Mouse (Mus musculus): ENCODE measurements around the gene Itm2c.
A peak's percentile ranks its signal among the peaks of the same experiment; 100 is the strongest.

Itm2c gene

DNA sequence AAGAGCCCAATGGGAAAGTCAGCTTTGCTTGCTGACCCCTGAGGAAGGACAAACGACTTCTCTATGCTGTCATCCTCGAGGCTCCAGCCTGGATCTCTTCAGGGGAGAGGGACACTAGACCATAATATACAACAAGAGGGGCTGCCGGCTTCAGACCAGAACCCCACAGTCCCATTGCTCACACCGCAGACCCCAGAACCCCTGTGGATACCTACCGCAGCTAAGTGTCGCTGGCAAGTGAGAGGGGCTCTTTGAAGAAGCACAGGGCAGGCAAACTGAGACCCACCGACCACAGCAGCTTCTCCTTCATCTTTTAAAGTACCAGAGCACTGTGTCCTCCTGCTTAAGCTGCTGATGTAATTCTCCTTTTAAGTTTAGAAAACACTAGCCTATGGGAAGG, 40.5 kb downstream of the Itm2c start:
- DNase-seq (ENCODE audit: low spot score in 2 of 2) = peak in 1 of 2 experiments; percentile 52

DNA sequence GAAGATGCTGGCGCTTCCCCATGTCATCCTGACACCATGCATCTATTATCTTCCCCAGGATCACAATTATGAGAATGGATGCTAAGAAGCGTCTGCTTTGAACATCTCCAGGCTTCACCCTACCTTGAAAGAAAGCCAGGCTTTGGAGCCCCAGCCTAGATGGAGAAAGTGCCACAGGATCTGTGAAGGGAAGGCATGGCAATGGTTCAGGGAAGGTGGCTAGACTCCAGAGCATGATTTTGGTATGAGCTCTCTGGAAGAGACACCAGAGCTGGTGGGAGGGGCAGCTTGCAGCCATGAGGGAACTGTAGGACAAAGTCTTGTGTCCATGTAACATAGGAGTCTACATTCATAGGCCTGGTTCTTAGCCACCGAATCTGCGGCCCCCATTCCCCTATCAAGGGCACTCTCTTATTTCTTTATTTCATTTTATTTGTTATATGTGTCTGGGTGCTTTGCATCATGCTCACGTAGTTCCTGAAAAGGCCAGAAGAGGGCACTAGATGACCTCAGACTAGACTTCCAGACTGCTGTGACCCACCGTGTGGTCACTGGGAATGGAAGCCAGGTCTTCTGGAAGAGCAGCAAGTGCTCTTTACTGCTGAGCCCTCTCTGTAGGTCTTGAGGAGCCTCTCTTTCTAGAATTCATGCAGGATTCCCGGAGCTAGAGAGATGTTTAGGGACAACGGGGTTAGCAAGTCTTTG, 41.2 kb downstream of the Itm2c start:
- DNase-seq (ENCODE audit: low spot score in 2 of 2) = peak; percentile 31 to 74

DNA sequence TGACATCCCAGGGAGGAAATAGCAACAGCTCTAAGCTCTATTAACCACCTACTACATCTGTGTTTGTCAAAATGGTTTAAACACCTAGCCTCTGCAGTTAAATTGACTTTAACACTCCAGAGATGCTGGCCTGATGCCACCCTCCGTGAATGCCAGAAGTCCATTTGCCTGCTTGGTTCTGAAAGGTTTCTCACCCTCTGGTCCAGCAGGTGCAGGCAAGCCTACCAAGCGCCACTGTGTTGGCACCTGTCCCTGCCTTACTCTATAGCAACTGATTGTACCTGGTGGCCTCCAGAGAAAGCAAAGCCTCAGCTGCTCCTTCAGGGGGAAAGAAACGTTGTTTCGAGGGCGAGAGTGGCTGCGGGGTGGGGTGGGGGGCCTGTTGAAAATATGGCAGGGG, 42.2 kb downstream of the Itm2c start:
- peak in 1 of 2 experiments; percentile 48 for DNase-seq (ENCODE audit: low spot score in 2 of 2)

DNA sequence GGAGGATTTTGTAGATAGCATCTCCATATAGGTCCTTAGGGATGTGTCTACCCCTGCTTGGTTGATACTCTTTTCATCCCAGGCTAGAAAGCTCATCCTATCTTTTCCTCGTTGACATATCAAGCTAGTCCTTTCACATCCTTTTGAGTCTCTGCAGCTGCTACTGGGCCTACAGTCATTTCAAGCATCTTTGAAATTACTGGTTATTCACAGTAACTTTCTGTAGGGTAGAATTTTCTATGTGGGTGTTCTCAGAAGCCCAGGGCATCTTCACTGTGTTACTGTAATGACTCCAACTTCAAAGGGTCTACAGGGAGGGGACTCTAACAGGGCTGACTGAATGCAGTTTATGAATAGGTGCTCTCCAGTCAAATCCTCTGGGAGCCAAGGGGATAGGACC, 43.2 kb downstream of the Itm2c start:
- no peak for DNase-seq (ENCODE audit: low spot score in 2 of 2)

DNA sequence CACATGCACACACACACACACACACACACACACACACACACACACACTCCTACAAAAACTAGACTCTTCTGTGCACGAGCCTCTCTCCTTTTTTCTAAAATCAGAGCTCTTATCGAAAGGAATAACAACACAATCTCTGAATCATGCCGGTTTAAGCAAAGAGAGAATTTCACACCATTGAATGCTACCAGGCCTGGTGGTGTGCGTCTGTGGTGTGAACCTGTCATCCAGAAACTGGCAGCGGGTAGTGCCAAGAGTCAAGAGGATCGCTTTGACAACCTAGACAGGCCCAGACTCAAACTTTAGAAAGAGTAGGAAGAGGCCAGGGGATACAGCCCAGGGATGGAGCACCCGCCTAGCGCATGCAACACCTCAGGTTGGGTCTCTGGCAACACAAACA, 48.2 kb downstream of the Itm2c start:
- DNase-seq (ENCODE audit: low spot score in 2 of 2) = no peak

DNA sequence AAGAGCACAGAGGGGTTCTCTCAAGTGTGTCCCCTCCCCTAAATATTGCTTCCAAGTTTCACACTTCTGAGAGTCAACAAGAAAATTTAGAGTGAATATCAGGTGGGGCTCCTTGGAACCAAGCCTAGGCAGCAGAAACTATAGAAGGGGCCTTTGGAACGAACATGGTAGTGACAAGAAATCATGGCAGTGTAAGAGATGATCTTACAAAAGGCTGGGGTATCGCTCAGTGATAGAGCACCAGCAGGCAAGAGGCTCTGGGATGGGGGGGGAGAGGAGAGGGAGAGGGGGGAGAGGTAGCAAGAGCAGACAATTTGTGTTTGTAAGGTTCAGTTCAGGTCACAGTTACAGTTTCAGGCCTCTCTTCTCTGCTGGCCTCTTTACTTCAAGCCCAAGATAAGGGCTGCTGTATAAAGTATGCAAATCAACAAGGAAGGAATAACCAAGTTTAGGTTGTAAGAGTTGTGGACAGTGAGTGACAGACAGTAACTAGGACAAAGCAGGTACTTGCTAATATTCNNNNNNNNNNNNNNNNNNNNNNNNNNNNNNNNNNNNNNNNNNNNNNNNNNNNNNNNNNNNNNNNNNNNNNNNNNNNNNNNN, 55.1 kb downstream of the Itm2c start:
- no peak for DNase-seq (ENCODE audit: low spot score in 2 of 2)

DNA sequence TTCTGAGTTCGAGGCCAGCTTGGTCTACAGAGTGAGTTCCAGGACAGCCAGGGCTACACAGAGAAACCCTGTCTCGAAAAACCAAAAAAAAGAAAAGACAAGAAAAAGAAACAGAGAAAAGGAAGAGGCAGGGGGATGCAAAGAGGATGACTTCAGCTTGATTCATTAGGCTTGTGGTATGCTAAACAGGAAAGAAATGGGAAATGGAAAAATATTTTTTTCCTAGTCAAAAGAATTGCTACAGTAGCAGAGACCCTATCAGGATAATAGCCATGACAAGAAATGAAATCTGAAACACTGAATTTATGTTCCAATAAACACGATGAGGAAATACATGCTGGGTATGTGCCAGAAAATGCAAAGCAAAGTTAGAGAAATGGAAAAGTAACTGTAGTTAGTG, 61.1 kb downstream of the Itm2c start:
- DNase-seq (ENCODE audit: low spot score in 2 of 2) = no peak

DNA sequence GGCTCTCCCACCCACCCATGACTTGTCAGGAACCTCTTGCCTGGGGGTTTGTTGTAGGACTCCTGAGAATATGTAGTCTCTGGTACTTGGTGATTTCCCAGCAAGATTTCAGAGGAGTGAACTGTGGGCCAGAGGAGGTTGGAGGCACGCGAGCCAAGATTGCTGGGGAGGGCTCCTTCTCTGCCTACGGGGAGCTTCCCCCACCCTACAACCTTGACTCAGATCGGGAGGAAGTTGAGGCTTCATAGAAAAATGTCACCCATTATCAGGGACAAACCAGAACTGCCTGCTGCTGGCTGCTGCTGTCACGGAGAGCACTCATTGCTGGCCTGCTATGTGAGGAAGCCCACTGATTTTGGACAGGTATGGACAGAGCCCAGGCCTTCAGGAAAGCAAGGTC, 63.2 kb downstream of the Itm2c start:
- no peak for DNase-seq (ENCODE audit: low spot score in 2 of 2)

DNA sequence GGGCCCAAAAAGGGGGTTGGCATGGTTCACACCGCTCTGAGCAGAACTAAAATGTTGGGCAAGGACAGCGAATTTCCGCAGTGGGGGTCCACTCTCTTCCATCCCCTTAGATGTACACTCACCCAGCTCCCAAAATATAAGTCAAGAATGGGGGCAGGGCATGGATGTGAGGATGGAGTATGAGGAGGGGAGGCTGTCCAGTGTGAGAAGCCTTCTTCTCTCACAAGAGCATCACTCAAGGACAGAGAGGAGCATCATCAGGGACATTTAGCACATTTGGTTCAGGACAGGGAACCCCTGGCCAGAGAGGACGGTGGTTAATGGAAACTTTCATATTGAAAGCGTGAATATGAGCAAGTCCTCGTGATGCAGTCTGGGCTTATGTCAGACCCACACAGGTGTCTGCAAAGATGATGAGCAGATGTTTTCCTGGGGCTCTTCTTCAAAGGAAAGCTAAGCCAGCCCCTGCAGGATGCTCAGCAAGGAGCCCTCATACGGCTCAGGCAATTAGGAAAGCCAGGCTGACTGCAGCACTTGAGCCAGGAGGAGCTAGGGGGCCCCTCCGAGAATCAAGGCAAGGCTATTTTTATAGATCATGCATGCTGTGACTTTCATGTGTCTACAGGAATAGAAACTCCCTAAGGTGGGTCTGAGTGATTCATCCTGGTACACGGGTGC, 64.0 kb downstream of the Itm2c start:
- no peak for DNase-seq (ENCODE audit: low spot score in 2 of 2)
